Mouse (Mus musculus) hindbrain, embryonic 11.5 days (tissue): ENCODE data around the gene Lonp2. TPM values are rescaled to one million over a fixed set of nuclear protein-coding genes. Genes with fewer than 3 reads are reported as not detected.

Experiments
- ATAC-seq: fragments of 200-750 bp; cut with Nextera tagmentation; 2 replicates; pipeline ENCODE4 v1.8.0; 2017; ENCODE audit warnings: mild to moderate bottlenecking, moderate TSS enrichment, moderate library complexity; ENCODE audit not compliant: low FRiP score
- DNase-seq: peaks from one replicate; pipeline ENCODE4 v3.0.0-alpha.2; 2015; ENCODE audit warnings: low spot score
- H3K27ac ChIP-seq: fragments of 300-500 bp; sonication (generic); 2 replicates; pipeline ENCODE4 v1.5.1; 2014; ENCODE audit warnings: mild to moderate bottlenecking, low read depth, low read length
- H3K27me3 ChIP-seq: fragments of 300-500 bp; sonication (generic); 2 replicates; pipeline ENCODE4 v1.6.1; 2014; ENCODE audit warnings: mild to moderate bottlenecking, low read length, moderate library complexity, mixed read lengths; ENCODE audit not compliant: control insufficient read depth, insufficient read depth
- H3K36me3 ChIP-seq: fragments of 300-500 bp; sonication (generic); 2 replicates; pipeline ENCODE4 v1.6.1; 2014; ENCODE audit warnings: mild to moderate bottlenecking, low read length, moderate library complexity, mixed read lengths; ENCODE audit not compliant: control insufficient read depth, insufficient read depth
- H3K4me1 ChIP-seq: fragments of 300-500 bp; sonication (generic); replicated peaks from 2 replicates; pipeline ENCODE4 v1.6.1; 2014; ENCODE audit warnings: low read length, mixed read lengths; ENCODE audit not compliant: control insufficient read depth, insufficient read depth
- H3K4me2 ChIP-seq: fragments of 300-500 bp; sonication (generic); replicated peaks from 2 replicates; pipeline ENCODE4 v1.6.1; 2014; ENCODE audit warnings: mild to moderate bottlenecking, low read depth, low read length
- H3K4me3 ChIP-seq: fragments of 300-500 bp; sonication (generic); 2 replicates; pipeline ENCODE4 v1.5.1; 2014; ENCODE audit warnings: low read depth, low read length
- H3K9ac ChIP-seq: fragments of 300-500 bp; sonication (generic); 2 replicates; pipeline ENCODE4 v1.6.1; 2014; ENCODE audit warnings: low read depth, low read length
- H3K9me3 ChIP-seq: fragments of 300-500 bp; sonication (generic); 2 replicates; pipeline ENCODE4 v1.6.1; 2016; ENCODE audit warnings: low read length; ENCODE audit not compliant: control insufficient read depth
- WGBS: fragments of 180-500 bp; shearing (Covaris S2); extraction: QIAGEN DNeasy Blood & Tissue Kit; methylation state at CpG from one replicate; pipeline ENCODE4 v1.1.7; 2014; 5-methylcytosine and 5-hydroxymethylcytosine counted together
- polyA plus RNA-seq: library from polyadenylated mRNA; unstranded; fragments of >200 nt; fragmentation: Nextera tagmentation; extraction: Ambion mirVana; gene quantifications from 2 replicates; pipeline ENCODE4 v1.2.1, GENCODE M21; 2014

The Lonp2 gene
- polyA plus RNA-seq, 1 experiment from 2014 or later = 67.4 TPM

GRCm38 (mm10) chr8:86758651-86759050 is 134.8 kb downstream of the Lonp2 start:
- Histone ChIP-seq H3K9me3 (no peaks in the 10 kb centered on the region), H3K4me2 (no peak overlapping the region), H3K36me3 (no peaks in the 10 kb centered on the region), H3K4me1 (0 out of 2 replicates have a peak, but pooled peaks cover 2% of the 10 kb centered on the region), H3K27ac (no peak overlapping the region), H3K4me3 (no peak overlapping the region), H3K9ac (no peak overlapping the region), H3K27me3 (no peaks in the 10 kb centered on the region)
- no peak for ATAC-seq
- DNase-seq = no peak
- WGBS = 83% methylated on average over 3 of the region's 3 CpGs

DNA sequence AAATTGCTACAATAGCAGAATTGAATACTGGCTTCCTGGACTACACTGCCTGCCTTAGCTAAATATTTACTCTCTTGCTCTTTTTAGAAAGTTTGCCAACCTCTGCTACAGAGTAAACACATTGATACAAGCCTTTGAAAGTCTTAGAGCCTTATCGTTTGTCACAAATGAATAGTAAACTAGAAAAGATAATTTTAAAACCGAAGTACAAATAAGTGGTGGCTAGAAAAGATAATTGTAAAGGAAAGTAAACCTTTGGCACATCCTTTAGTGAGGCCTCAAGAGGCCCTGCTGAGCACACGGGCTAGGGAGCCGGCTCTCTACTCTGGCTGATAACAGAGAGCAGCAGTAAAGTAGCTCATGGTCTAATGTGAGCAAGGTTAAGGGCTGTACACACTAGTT is 135.2 kb downstream of the Lonp2 start:
- Histone ChIP-seq H3K27ac (no peak overlapping the region), H3K36me3 (no peaks in the 10 kb centered on the region), H3K4me1 (0 out of 2 replicates have a peak, but pooled peaks cover 2% of the 10 kb centered on the region), H3K9ac (no peak overlapping the region), H3K9me3 (no peaks in the 10 kb centered on the region), H3K4me3 (no peak overlapping the region), H3K27me3 (no peaks in the 10 kb centered on the region), H3K4me2 (no peak overlapping the region)
- ATAC-seq = no peak
- DNase-seq = no peak
- WGBS = 69% methylated on average over 4 of the region's 4 CpGs

DNA sequence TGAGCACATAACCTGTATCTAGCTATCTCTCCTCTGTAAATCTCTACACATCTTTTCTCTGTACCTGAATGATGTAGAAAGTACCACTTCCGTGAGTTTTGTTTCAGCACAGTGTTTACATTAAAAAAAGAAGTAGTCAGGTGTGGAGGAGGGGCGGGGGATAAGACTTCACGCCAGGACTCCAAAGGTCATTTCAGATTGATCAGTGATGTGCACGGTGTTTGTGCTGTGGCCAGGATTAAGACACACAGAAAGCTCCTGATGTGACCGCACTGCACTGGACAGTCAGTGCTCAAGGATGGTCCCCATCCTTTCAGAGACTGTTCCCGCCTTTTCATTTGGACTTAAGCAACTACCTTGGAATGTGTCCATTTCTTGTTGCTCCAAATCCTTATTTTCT is 136.9 kb downstream of the Lonp2 start:
- Histone ChIP-seq H3K4me2 (no peak overlapping the region), H3K36me3 (no peaks in the 10 kb centered on the region), H3K27me3 (no peaks in the 10 kb centered on the region), H3K9ac (no peak overlapping the region), H3K4me3 (no peak overlapping the region), H3K9me3 (no peaks in the 10 kb centered on the region), H3K4me1 (0 out of 2 replicates have a peak, but pooled peaks cover 2% of the 10 kb centered on the region), H3K27ac (no peak overlapping the region)
- DNase-seq = no peak
- 83% methylated on average over 6 of the region's 6 CpGs for WGBS
- ATAC-seq = no peak

DNA sequence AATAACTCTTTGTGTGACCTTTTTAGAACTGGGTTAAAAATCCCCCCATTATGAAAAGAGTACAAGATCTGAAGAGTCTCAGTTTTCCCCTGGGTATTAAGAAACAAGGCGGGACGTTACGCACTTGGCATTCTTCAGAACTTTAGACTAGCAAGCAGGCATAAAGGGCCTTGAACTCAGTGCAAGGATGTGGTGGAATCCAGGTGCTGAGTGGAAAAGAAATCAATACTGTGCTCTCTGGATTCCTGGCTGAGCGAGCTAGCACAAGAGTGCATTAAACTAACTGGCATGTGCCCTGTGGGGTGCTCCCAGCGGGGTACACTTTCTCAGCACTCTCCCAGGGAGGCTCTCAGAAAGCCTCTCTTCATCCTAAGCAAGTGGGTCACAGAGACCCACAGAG is 139.0 kb downstream of the Lonp2 start:
- ATAC-seq (no peak), DNase-seq (no peak)
- Histone ChIP-seq H3K4me2 (no peak overlapping the region), H3K9ac (no peak overlapping the region), H3K4me1 (no peaks in the 10 kb centered on the region), H3K9me3 (no peaks in the 10 kb centered on the region), H3K27me3 (no peaks in the 10 kb centered on the region), H3K36me3 (no peaks in the 10 kb centered on the region), H3K4me3 (no peak overlapping the region), H3K27ac (no peak overlapping the region)
- WGBS = 51% methylated on average over 5 of the region's 5 CpGs

DNA sequence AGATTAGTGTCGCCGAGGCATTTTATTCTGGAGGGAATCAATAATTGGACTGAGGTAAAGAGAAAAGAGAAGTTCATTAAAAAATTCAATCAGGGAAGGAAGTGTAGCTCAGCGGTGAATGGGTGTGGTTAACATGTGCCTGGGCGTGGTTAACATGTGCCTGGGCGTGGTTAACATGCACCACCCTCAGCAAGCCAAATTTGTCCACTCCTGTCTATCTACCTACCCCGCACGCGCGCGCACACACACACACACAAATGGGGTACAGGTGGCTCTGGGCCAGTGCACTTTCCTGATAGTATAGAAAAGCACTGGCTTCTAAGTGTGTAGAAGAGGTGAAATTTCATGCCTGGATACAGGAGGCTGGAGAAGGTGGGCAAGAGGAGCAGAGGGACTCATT is 141.3 kb downstream of the Lonp2 start:
- H3K4me2 ChIP-seq = no peak overlapping the region
- no peak overlapping the region for H3K9ac ChIP-seq
- DNase-seq = no peak
- no peaks in the 10 kb centered on the region for H3K36me3 ChIP-seq
- no peak overlapping the region for H3K4me3 ChIP-seq
- no peak for ATAC-seq
- no peaks in the 10 kb centered on the region for H3K4me1 ChIP-seq
- H3K27me3 ChIP-seq = no peaks in the 10 kb centered on the region
- no peak overlapping the region for H3K27ac ChIP-seq
- WGBS = 91% methylated on average over 10 of the region's 10 CpGs
- no peaks in the 10 kb centered on the region for H3K9me3 ChIP-seq

DNA sequence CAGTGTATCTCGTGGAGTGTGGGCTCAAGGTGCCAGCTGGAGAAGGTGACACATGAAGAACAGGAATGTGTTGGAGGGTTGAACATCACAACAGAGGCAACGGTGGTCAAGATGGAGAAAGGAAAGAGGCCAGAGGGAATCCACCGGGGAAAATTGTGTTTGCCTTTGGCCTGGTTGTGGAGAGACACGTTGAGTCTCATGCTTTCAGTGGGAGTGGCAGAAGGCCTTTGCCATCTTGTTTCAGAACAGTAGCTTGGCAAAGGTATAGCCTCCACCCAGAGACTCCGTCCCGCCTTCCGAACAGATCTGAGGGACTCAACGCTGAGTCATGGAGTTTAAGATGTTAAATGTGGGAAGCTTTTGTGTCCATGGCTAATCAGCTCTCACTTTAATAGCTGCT is 141.8 kb downstream of the Lonp2 start:
- Histone ChIP-seq H3K27ac (no peak overlapping the region), H3K27me3 (no peaks in the 10 kb centered on the region), H3K4me1 (no peaks in the 10 kb centered on the region), H3K4me2 (no peak overlapping the region), H3K36me3 (no peaks in the 10 kb centered on the region), H3K9me3 (no peaks in the 10 kb centered on the region), H3K9ac (no peak overlapping the region), H3K4me3 (no peak overlapping the region)
- ATAC-seq (no peak), DNase-seq (no peak)
- 93% methylated on average over 8 of the region's 8 CpGs for WGBS

- H3K4me1 ChIP-seq = no peaks in the 10 kb centered on the region
- H3K9me3 ChIP-seq = no peaks in the 10 kb centered on the region
- H3K4me2 ChIP-seq = no peak overlapping the region
- DNase-seq (no peak), ATAC-seq (no peak)
- WGBS = 88% methylated on average over 9 of the region's 9 CpGs
- no peak overlapping the region for H3K9ac ChIP-seq
- no peak overlapping the region for H3K4me3 ChIP-seq
- no peaks in the 10 kb centered on the region for H3K27me3 ChIP-seq
- H3K27ac ChIP-seq = no peak overlapping the region
- H3K36me3 ChIP-seq = no peaks in the 10 kb centered on the region
Observed at GRCm38 (mm10) chr8:86766548-86767211, 142.8 kb downstream of the Lonp2 start.

GRCm38 (mm10) chr8:86768499-86768898 is 144.7 kb downstream of the Lonp2 start:
- ATAC-seq (no peak), DNase-seq (no peak)
- H3K4me3 ChIP-seq = no peak overlapping the region
- no peak overlapping the region for H3K4me2 ChIP-seq
- 84% methylated on average over 5 of the region's 5 CpGs for WGBS
- H3K4me1 ChIP-seq = no peaks in the 10 kb centered on the region
- no peak overlapping the region for H3K9ac ChIP-seq
- H3K36me3 ChIP-seq = no peaks in the 10 kb centered on the region
- no peak overlapping the region for H3K27ac ChIP-seq
- no peaks in the 10 kb centered on the region for H3K9me3 ChIP-seq
- no peaks in the 10 kb centered on the region for H3K27me3 ChIP-seq

DNA sequence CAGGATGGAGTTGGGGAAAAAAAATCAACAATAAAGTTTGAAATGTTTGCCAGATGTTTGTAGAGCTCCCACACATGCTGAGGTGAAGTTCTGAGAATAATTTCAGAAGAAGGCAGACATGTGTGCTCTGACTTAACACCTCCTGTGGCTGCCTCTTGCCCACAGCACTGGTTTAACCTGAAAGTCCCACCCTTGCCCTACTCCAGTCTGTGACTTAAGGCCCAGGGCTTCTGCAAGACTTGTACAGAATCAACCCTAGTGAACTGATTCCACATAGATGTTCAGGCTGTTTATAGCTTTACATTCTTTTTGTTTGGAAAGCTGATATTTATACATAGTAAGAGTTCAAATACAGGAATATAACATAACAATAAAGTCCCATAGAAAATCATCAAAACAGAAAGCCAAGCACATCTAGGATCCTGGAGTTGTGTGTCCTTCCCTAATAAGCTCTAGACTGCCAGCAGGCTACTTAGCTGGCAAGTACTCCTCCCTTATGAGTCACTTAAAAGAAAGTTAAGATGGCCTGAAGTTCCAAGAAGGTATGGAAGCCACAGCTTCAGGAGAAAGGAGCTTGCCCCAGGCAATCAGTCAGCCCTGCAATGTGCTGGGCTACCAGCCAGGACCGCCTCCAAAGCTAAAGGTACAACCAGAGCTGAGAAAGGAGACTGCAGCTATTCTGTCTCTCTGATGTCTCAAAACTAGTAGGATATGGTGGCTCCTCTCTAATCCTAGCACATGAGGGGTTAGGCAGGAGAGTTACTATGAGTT is 146.3 kb downstream of the Lonp2 start:
- no peaks in the 10 kb centered on the region for H3K36me3 ChIP-seq
- no peak overlapping the region for H3K27ac ChIP-seq
- no peak overlapping the region for H3K4me2 ChIP-seq
- no peak overlapping the region for H3K9ac ChIP-seq
- no peaks in the 10 kb centered on the region for H3K4me1 ChIP-seq
- ATAC-seq (no peak), DNase-seq (no peak)
- no peak overlapping the region for H3K4me3 ChIP-seq
- H3K9me3 ChIP-seq = no peaks in the 10 kb centered on the region
- WGBS = 91% methylated on average over 1 of the region's 1 CpGs
- no peaks in the 10 kb centered on the region for H3K27me3 ChIP-seq
